Mouse (Mus musculus) urinary bladder, postnatal 14 days (tissue): ENCODE data around the gene Rsbn1.

ENCODE experiments used
- DNase-seq: peaks from one replicate; pipeline ENCODE4 v3.0.0; 2021; ENCODE audit warnings: low spot score

Rsbn1 gene

DNA sequence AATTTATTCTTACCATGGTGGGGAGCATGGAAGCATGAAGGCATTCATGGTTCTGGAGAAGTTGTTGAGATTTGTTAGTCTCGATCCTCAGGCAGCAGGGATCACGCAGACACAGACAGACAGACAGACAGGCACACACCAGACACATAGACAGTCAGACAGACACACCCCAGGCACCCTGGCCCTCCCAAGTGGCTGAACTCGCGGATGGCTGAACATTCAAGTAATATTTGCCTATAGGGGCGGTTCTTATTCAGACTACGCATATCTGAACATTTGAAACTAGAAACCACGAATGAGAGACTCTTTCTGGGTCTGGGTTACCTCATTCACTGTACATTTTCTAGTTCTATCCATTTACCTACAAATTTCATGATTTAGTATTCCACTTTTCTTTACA is 34.7 kb downstream of the Rsbn1 start:
- DNase-seq = no peak

DNA sequence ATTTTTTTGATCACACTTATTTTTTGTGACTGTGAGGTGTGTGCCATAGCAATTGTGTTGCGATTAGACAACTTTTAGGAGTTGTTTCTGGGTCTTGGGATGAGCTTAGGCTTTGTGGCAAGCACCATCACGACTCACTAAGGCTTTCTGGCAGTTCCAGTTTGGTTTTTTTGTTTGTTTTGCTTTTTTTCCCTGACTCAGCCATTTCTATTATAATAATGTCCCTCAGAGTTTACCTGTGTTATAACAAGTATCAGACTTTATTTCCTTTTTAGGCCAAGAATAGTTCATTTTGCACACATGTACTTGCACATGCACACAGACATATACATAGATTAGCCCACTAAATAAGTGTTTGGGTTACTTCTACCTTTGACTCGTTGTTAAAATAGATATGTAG is 46.7 kb downstream of the Rsbn1 start:
- no peak for DNase-seq

DNA sequence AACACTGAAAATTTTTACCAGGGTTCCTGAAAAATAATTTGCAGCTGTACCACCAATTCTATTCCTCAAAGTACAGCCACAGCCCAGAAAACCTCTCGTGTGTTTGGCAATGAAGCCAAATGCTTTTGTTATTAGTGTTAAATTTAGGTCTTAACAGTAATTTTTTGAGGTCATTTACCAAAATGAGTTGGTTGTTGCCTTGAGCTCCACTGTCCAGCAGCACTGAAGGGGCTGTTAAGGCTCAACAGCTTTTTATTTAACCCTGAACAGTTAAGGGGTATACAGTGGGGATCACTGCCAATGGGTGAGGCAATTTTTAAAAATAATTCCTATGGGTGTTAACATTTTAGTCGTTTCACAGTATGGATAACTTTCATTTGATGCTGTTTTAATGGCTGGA is 53.3 kb downstream of the Rsbn1 start:
- DNase-seq = no peak

DNA sequence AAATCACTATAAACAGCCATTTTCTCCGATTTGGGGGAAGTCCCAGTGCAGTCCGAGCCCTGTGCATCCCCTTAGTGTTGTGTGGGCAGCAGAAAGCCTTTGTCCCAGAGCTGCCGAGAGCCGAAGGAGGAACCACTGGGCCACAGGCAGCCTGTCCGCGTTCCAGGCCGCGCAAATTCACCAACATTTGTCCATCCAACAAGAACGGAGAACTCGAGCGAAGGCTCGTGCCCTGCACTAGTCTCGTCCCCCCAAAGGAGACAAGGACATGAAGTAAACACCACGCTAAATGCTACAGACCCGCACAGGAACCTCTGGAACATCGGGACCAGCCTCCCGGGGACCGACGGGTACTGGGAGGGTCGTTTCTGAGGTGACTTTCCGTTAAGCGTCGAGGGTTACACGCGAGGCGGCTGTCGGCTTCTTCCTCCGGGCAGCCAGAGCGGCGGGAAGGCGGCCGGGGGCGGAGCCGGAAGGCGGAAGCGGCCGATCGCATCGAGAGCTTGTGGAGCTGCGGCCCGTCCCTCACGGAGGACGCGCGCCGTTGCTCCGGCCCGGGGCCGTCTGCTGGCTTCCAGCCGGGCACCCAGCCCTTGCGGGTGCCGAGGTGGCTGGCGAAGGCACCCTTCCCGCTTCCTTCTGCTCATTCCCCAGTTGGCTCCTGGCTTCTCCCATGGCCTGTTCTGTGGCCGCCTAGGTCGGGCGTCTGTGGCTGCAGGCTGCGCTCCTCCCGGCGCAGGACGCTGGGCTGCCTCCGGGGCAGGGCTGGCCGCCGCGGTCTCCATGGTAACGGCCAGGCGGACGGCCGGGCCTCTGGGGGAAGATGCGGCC is 54.2 kb downstream of the Rsbn1 start, which contains the start of gene Phtf1:
Gene Phtf1 (plus strand): TSS at position 250 of the 831 bp plus-strand sequence.
- peak; percentile 85 for DNase-seq

DNA sequence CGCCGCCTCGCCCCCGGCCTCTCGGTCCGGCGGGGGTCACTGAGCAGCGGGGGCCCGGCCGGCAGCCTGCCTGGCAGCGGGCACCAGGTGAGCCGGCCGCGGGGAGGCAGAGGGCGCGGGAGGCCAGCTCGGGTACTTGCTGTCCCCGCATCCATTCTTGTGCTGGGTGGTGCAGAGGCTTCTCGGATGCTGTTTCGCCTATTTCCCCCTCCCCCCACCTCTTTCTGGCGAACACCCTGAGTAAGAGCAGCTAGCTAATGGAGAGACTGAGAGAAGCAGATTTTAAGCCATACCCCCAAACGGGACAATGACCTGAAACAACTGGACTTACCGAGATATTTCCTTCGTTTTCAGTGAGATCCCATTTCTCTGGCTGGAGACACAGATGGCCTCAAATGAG is 54.8 kb downstream of the Rsbn1 start:
- DNase-seq = no peak

DNA sequence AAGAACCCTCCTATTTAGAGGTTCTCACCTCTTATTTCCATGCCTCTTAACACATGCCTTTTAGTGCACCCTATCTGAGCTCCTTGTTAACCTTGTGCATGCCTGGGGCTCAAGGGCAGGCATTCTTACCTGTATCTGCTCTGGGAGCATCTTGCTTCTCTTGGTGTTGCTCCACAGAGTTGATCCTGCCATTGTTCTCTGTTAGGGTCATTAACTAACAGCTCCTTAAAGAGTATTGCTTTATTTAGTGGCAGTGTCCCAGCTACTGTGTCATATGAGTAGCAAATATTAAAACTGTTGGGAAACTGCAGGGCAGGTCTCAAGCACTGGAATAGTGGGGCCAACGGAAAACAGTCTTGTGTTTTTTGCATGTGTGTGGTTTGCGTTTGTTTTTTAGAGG is 57.2 kb downstream of the Rsbn1 start:
- no peak for DNase-seq

DNA sequence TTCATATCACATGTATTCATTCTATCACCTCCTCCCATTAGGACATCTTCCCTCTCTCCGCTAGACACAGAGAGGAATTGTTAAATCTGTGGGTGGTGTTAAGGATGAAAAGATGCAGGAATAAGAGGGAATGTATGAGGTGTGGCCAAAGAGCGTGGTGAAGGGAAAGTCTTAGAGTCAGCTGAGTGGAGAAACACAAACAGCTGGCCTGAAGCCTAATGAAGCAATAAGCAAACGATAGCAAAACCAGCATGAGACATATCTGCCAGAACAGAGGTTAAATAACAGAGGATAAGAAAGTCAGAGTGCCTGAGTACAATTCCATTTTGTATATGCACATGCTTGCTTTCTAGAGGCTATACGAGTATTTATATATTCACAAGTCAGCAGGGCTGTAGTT is 70.6 kb downstream of the Rsbn1 start:
- no peak for DNase-seq

DNA sequence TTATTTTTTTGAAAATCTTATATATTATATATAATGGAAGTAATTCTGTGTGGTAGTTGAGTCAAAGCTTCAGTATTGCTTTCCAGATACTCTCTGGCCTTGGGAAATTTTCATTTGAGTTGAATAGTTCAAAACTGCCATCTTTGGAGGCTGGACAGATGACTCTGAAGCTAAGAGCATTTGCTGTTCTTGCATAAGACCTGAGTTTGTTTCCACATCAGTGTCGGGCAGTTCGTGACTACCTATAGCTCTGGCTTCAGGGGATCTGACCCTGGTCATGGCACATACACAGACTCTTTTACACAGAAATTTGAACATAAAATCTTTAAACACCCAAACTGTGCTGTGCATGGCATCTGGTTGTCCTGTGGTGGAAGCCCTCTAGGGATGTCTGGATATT is 71.3 kb downstream of the Rsbn1 start:
- no peak for DNase-seq

DNA sequence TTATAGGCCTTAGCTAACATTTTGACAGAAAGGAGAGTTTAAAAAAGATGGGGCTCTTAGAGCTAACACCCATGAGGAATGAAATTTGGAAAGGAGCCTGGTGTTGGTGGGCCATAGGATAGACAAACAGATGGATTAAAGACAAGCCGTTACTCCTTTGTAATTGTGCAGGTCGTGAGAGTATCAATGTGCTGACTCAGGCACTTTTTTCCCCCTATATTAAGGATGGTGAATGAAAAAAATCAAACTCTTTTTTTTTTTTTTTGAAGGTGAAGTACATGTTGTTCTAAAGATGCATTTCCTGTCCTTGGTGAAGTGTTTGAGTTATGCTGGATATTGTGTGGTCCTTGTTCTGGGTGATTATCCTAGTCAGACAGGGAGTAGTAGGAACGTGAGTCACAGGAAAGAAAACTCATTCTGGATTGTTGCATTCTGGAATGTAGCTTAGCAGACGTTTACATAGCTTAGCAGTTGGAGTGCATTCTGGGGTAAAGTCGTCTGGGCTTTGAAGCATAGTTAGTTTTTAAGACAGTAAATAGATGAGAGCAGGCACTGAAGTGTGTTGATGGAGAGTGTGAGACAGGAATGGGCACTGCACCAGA is 74.0 kb downstream of the Rsbn1 start:
- DNase-seq = no peak

DNA sequence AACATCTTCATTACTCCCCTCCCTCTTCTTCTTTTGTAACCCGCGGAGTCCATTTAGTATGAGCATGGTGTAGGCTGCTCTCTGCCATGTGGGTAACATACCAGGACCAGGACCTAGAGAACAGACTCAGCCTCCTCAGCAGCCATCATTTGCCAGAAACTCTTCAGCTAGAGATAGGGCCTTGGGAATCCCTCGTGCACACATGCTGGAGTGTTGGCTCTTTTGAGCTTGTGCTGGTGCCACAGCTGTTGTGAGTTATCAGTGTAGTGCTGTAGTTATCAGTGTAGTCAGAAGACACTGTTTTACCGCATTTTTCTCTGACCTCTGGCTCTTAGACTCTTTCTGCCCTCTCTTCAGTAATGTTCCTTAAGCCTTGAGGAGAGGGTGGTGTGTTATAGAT is 75.4 kb downstream of the Rsbn1 start:
- no peak for DNase-seq

DNA sequence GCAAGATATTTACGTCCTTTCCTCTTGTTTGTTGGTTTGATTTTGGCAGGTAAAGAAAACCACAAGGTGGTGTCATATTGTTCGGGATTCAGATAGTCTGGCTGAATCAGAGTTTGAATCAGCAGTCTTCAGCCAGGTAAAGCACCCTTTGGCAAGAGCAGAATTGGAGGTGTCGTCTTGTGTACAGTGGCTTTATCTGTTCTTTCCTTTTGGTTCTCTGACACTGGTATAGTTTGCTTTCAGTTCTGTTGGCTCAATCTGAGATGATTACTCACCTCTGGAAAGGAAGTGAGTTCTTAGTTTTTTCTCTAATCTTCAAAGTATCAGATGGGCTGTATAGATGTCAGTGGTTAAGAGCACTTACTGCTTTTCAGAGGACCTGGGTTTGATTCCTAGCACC is 77.4 kb downstream of the Rsbn1 start:
- DNase-seq = no peak

DNA sequence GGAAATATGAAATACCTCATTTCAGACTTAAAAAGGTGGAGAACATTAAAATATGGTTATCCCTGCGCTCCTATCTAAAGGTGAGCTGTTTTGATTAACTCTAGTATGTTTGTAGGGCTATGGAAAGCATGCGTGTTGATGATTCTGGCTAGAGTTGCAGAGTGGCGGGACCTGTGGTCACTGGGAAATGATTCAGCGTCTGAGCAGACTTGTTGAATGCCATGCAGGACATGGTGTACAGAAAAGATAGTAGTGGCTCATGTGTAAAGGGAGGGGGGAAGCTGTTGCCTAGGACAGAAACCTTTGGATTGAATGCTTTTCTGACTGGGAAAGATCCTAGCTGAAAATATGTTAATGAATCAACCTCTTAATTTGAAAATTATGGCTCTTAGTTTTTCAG is 84.8 kb downstream of the Rsbn1 start:
- DNase-seq = no peak

DNA sequence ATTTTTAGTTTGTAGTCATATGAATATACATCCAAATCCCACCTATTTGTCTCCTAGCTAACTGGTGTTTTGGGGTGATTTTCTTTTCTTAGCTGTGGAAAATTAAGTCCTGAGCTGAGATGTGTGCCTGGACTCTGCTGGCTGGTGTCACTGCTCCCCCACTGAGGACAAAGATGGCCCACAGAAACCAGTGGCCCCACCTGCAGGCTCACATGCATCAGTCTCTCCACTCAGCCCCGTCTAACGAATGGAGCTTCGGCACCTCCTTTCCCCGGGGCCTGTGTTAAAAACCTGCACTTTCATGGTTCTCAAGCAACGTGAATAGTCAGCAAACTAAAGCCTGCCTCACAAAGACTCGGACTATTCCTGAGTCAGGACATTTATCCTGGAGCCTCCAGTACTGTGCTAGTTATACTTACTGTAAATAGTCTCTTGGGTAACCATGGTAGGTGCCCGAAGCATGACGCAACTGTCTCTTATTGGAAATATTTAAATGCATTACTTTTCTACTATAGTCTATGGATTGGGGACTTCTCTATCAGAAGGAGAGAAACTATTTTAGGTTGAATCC is 93.1 kb downstream of the Rsbn1 start:
- no peak for DNase-seq

DNA sequence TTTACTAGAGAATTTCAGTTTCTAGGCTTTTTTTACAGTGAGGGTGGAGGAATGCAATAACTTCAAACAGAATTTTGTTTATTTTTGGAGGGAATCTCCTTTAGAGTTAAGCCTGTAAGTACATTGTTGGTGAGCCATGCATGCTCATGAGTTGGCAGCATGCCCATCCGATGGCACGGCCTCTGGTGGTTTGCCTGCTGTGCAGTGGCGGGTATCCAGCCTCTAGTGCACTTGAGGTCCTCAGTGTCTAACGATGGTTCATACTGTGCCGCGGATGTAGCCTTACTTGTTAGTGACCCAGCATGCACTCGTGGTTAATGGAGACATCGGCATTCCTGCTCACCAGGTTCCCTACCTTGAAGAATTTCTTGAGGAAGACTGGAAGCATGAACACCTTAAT is 93.6 kb downstream of the Rsbn1 start:
- peak; percentile 41 for DNase-seq

DNA sequence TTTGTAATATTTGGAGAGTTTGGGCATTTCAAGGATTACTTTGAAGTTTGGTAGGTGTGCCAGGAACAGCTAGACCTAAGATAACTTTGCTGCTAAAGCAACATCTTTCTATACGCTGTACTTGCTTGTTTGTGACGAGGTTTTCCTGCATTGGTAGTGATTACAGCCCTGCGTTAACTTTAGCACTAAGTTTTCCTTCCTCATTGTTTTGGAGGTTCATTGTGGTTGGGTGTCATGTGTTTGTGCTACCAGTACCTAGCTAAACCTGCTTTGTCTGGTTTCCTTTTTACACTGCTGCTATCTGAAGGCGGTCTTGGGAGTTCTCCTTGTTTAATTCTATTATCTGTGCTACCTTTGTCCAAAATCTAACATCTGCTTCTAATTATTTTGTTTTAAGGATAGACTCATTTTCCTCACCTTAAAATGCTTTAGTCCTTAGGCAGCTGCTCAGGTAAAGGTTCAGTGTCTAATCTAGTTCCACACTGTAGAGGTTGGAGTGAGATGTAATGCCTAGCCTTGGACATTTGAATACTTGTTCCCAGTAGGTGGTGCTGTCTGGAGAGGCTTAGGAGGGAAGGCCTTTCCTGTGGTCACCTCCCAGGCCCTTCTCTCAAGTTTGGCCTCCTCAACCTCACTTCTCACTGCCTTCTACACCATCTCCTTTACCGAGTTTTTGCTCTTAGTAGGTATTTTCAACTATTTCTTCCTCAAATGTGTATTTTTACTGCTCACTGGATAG is 96.2 kb downstream of the Rsbn1 start:
- no peak for DNase-seq

DNA sequence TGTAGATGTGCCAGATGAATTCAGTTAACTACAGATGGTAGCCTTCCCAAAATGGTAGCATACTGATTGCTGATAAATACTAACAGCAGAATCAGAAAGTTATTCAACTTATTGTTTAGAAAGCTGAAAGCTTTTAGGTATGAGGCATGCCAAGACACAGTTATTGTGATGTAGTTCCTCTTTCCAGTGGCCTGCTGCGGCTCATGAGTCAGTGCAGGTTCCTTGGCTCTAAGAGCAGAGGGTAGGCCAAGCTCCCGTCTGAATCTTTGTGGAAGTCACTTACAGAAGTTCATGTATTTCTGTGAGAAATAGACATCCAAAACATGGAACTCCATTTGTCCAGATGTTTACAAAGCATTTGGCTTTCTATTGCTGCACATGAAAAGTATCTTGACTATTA is 98.1 kb downstream of the Rsbn1 start:
- DNase-seq = no peak
